Mouse (Mus musculus) adrenal gland, postnatal 25 days (tissue): ENCODE data around the gene Htr3b. TPM values are rescaled to one million over a fixed set of nuclear protein-coding genes. Genes with fewer than 3 reads are reported as not detected.
"Not testable (repeated sequence)": the region's sequence is repeated elsewhere in the genome, so short reads cannot be mapped to it uniquely, and the experiment has no call there.

Source experiments
- DNase-seq: peaks from one replicate; pipeline ENCODE4 v3.0.0; 2021; ENCODE audit warnings: mixed read lengths
- long read RNA-seq: library from polyadenylated mRNA; stranded (forward); transcript quantifications from one replicate; pipeline ENCODE4 v2.0.0, GENCODE M21; 2021
- total RNA-seq: library from RNA; stranded (reverse); gene quantifications from 2 replicates; pipeline ENCODE4 v1.2.3, GENCODE M21; 2021

The Htr3b gene
- total RNA-seq = 0.43 TPM in 1 of 2 replicates, not detected in the other
- long read RNA-seq, partial matches to known transcripts = 0 of 2 reads
- long read RNA-seq, other reads (novel, unspliced or antisense) = 1 of 2 reads

GRCm38 (mm10) chr9:48964587-48965040 lies at the start of gene Htr3b:
Htr3b (minus strand) TSS chr9:48964990.
- no peak for DNase-seq

GRCm38 (mm10) chr9:48999256-48999655 lies 34.5 kb upstream of the Htr3b start:
- no peak for DNase-seq

- DNase-seq = no peak
These were observed 30.9 kb upstream of the Htr3b start for GRCm38 (mm10) chr9:48995735-48996134.

GRCm38 (mm10) chr9:48994779-48995178 lies 30.0 kb upstream of the Htr3b start:
- DNase-seq = no peak

- no peak for DNase-seq
These were observed 26.9 kb upstream of the Htr3b start for GRCm38 (mm10) chr9:48991671-48992070.

GRCm38 (mm10) chr9:48987201-48988101 lies 22.7 kb upstream of the Htr3b start:
- no peak for DNase-seq

- DNase-seq = no peak
These were observed 21.9 kb upstream of the Htr3b start for GRCm38 (mm10) chr9:48986616-48987141.

GRCm38 (mm10) chr9:48985708-48986088 lies 20.9 kb upstream of the Htr3b start:
- DNase-seq = no peak

- peak; percentile 100 for DNase-seq
These were observed 20.3 kb upstream of the Htr3b start, which contains the start of gene Usp28 for GRCm38 (mm10) chr9:48984845-48985707. Usp28 (plus strand) TSS chr9:48985375.

- no peak for DNase-seq
These were observed 19.6 kb upstream of the Htr3b start for GRCm38 (mm10) chr9:48984320-48984844.

GRCm38 (mm10) chr9:48983801-48984200 lies 19.0 kb upstream of the Htr3b start:
- DNase-seq = not testable (repeated sequence)

- no peak for DNase-seq
These were observed 17.0 kb upstream of the Htr3b start for GRCm38 (mm10) chr9:48981827-48982226.

GRCm38 (mm10) chr9:48980781-48981180 lies 16.0 kb upstream of the Htr3b start:
- DNase-seq = no peak

GRCm38 (mm10) chr9:48980371-48980770 lies 15.6 kb upstream of the Htr3b start:
- no peak for DNase-seq

GRCm38 (mm10) chr9:48976661-48977355 lies 12.0 kb upstream of the Htr3b start:
- DNase-seq = no peak

GRCm38 (mm10) chr9:48972494-48972893 lies 7.7 kb upstream of the Htr3b start:
- peak; percentile 27 for DNase-seq

GRCm38 (mm10) chr9:48962131-48962530 lies 2.7 kb downstream of the Htr3b start:
- DNase-seq = no peak

- no peak for DNase-seq
These were observed 3.5 kb downstream of the Htr3b start for GRCm38 (mm10) chr9:48961314-48961713.

- DNase-seq = no peak
These were observed 17.2 kb downstream of the Htr3b start for GRCm38 (mm10) chr9:48947565-48947964.

- no peak for DNase-seq
These were observed 22.4 kb downstream of the Htr3b start for GRCm38 (mm10) chr9:48942349-48942748.

GRCm38 (mm10) chr9:48929436-48929835 lies 35.4 kb downstream of the Htr3b start:
- no peak for DNase-seq

- DNase-seq = no peak
These were observed 36.0 kb downstream of the Htr3b start for GRCm38 (mm10) chr9:48928781-48929180.
